Mouse (Mus musculus) layer of hippocampus, postnatal 10 days (tissue): ENCODE data around the gene BC005624. TPM values are rescaled to one million over a fixed set of nuclear protein-coding genes. Genes with fewer than 3 reads are reported as not detected.
"Not testable (repeated sequence)": the region's sequence is repeated elsewhere in the genome, so short reads cannot be mapped to it uniquely, and the experiment has no call there.

Experiments used
- DNase-seq, 2 experiments: peaks; one replicate each; pipeline ENCODE4 v3.0.0; 2021; ENCODE audit warnings: low spot score in 2 of 2
- total RNA-seq, 2 experiments: library from RNA; stranded (reverse); gene quantifications; 2 replicates each; pipeline ENCODE4 v1.2.3; 2021

BC005624 gene
- total RNA-seq, 2 experiments from 2014 or later = 49.0 to 52.0 TPM

GRCm38 (mm10) chr2:30983024-30983423 is 1.0 kb upstream of the BC005624 start:
- DNase-seq = no peak

GRCm38 (mm10) chr2:30967352-30968327 is 14.4 kb downstream of the BC005624 start, which contains the start of gene Tor1a:
Gene Tor1a, minus strand, starts transcription at chr2:30967933.
- DNase-seq = peak; percentile 88 to 94

GRCm38 (mm10) chr2:30966826-30967225 is 15.2 kb downstream of the BC005624 start:
- DNase-seq = no peak

- DNase-seq = no peak
These were observed 16.4 kb downstream of the BC005624 start for GRCm38 (mm10) chr2:30965627-30966026.

- DNase-seq = no peak
These were observed 19.3 kb downstream of the BC005624 start for GRCm38 (mm10) chr2:30962570-30963254.

- no peak for DNase-seq
These were observed 22.1 kb downstream of the BC005624 start for GRCm38 (mm10) chr2:30959856-30960255.

- no peak for DNase-seq
These were observed 23.3 kb downstream of the BC005624 start for GRCm38 (mm10) chr2:30958726-30959125.

- no peak for DNase-seq
These were observed 24.5 kb downstream of the BC005624 start for GRCm38 (mm10) chr2:30957511-30957910.

GRCm38 (mm10) chr2:30954797-30955196 is 27.2 kb downstream of the BC005624 start:
- DNase-seq = no peak

- DNase-seq = peak; percentile 85 to 86
These were observed 29.0 kb downstream of the BC005624 start, which contains the start of gene Tor1b for GRCm38 (mm10) chr2:30952824-30953490. Gene Tor1b, plus strand, starts transcription at chr2:30952959.

GRCm38 (mm10) chr2:30952457-30952823 is 29.6 kb downstream of the BC005624 start:
- no peak for DNase-seq

- DNase-seq = peak; percentile 47 to 68
These were observed 39.4 kb downstream of the BC005624 start for GRCm38 (mm10) chr2:30942603-30943011.

GRCm38 (mm10) chr2:30942116-30942515 is 39.9 kb downstream of the BC005624 start:
- not testable (repeated sequence) for DNase-seq

GRCm38 (mm10) chr2:30941586-30941985 is 40.4 kb downstream of the BC005624 start:
- no peak for DNase-seq

- no peak for DNase-seq
These were observed 43.4 kb downstream of the BC005624 start for GRCm38 (mm10) chr2:30938574-30938991.

GRCm38 (mm10) chr2:30937731-30938130 is 44.3 kb downstream of the BC005624 start:
- DNase-seq = no peak

- no peak for DNase-seq
These were observed 45.2 kb downstream of the BC005624 start for GRCm38 (mm10) chr2:30936808-30937207.

- peak; percentile 83 to 87 for DNase-seq
These were observed 48.0 kb downstream of the BC005624 start for GRCm38 (mm10) chr2:30933917-30934450.

- DNase-seq = no peak
These were observed 49.0 kb downstream of the BC005624 start for GRCm38 (mm10) chr2:30933032-30933431.

- DNase-seq = no peak
These were observed 50.1 kb downstream of the BC005624 start for GRCm38 (mm10) chr2:30931922-30932321.

GRCm38 (mm10) chr2:30930846-30931245 is 51.2 kb downstream of the BC005624 start:
- not testable (repeated sequence) for DNase-seq
